Mouse (Mus musculus) intestine, postnatal 0 days (tissue): ENCODE data around the gene Olfr71. TPM values are rescaled to one million over a fixed set of nuclear protein-coding genes. Genes with fewer than 3 reads are reported as not detected.

ENCODE experiments used
- ATAC-seq: fragments of 200-750 bp; cut with Nextera tagmentation; 2 replicates; pipeline ENCODE4 v1.8.0; 2017; ENCODE audit warnings: mild to moderate bottlenecking, moderate TSS enrichment, moderate library complexity
- H3K27ac ChIP-seq: fragments of 300-500 bp; sonication (generic); 2 replicates; pipeline ENCODE4 v1.5.1; 2014; ENCODE audit warnings: mild to moderate bottlenecking, low read depth, low read length, moderate library complexity
- H3K27me3 ChIP-seq: fragments of 300-500 bp; sonication (generic); replicated peaks from 2 replicates; pipeline ENCODE4 v1.6.1; 2014; ENCODE audit warnings: low read length, mixed read lengths; ENCODE audit not compliant: control insufficient read depth, insufficient read depth
- H3K36me3 ChIP-seq: fragments of 300-500 bp; sonication (generic); 2 replicates; pipeline ENCODE4 v1.6.1; 2014; ENCODE audit warnings: mild to moderate bottlenecking, moderate library complexity; ENCODE audit not compliant: control insufficient read depth, insufficient read depth
- H3K4me1 ChIP-seq: fragments of 300-500 bp; sonication (generic); replicated peaks from 2 replicates; pipeline ENCODE4 v1.6.1; 2014; ENCODE audit warnings: antibody characterized with exemption, low read length, mixed read lengths; ENCODE audit not compliant: control insufficient read depth, insufficient read depth
- H3K4me2 ChIP-seq: fragments of 300-500 bp; sonication (generic); replicated peaks from 2 replicates; pipeline ENCODE4 v1.6.1; 2014; ENCODE audit warnings: low read depth, mild to moderate bottlenecking, moderate library complexity
- H3K4me3 ChIP-seq: fragments of 300-500 bp; sonication (generic); 2 replicates; pipeline ENCODE4 v1.5.1; 2014; ENCODE audit warnings: low read depth, low read length
- H3K9ac ChIP-seq: fragments of 300-500 bp; sonication (generic); 2 replicates; pipeline ENCODE4 v1.6.1; 2014; ENCODE audit warnings: mild to moderate bottlenecking, low read depth, low read length
- H3K9me3 ChIP-seq: fragments of 300-500 bp; sonication (generic); 2 replicates; pipeline ENCODE4 v1.6.1; 2016; ENCODE audit warnings: mixed run types; ENCODE audit not compliant: control insufficient read depth
- CTCF ChIP-seq: sonication (generic); IDR thresholded peaks from 2 replicates; pipeline ENCODE4 v1.5.1; 2016; ENCODE audit warnings: low read depth, mild to moderate bottlenecking, control low read depth, antibody characterized with exemption, moderate library complexity
- WGBS: fragments of 180-500 bp; shearing (Covaris S2); extraction: QIAGEN DNeasy Blood & Tissue Kit; methylation state at CpG from one replicate; pipeline ENCODE4 v1.1.7; 2014; 5-methylcytosine and 5-hydroxymethylcytosine counted together
- polyA plus RNA-seq: library from polyadenylated mRNA; unstranded; fragments of >200 nt; fragmentation: Nextera tagmentation; extraction: Ambion mirVana; gene quantifications from 2 replicates; pipeline ENCODE4 v1.2.1, GENCODE M21; 2015

Gene Olfr71
- polyA plus RNA-seq, 1 experiment from 2014 or later, result not detected

DNA sequence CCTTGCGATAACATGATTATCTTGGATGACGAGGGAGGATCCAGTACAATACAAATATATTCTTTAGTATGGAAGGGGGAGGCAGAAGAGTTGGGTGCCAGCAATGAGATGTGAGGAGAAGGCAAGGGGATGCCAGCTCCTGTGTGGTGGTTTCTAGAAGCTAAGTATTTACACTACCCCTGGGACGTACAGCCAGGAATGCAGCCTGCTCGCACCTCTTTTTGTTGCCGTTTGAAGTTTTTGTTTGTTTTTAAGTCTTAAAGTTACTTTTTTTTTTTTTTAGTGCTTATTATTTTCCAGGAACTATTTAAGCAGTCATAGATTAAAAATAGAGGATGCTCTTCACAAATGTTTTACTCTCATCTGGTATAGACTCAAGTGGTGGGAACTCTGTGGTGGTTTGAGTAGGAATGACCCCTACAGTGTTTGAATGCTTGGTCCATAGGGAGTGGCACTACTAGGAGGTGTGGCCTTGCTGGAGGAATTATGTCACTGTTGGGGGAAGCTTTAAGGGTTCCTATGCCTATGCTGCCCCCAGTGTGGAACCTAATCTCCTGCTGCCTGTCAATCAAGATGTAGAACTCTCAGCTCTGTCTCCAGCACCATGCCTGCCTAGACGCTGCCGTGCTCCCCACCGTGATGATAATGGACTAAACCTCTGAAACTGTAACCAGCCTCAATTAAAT lies 29.1 kb upstream of the Olfr71 start:
- Histone ChIP-seq H3K27me3 (no peaks in the 10 kb centered on the region), H3K4me2 (no peak overlapping the region), H3K4me3 (no peak overlapping the region), H3K36me3 (no peaks in the 10 kb centered on the region), H3K9ac (no peak overlapping the region), H3K9me3 (no peaks in the 10 kb centered on the region), H3K27ac (no peak overlapping the region), H3K4me1 (no peaks in the 10 kb centered on the region)
- WGBS, result 44% methylated on average over 8 of the region's 8 CpGs
- TF ChIP-seq CTCF, result no peak
- no peak for ATAC-seq

DNA sequence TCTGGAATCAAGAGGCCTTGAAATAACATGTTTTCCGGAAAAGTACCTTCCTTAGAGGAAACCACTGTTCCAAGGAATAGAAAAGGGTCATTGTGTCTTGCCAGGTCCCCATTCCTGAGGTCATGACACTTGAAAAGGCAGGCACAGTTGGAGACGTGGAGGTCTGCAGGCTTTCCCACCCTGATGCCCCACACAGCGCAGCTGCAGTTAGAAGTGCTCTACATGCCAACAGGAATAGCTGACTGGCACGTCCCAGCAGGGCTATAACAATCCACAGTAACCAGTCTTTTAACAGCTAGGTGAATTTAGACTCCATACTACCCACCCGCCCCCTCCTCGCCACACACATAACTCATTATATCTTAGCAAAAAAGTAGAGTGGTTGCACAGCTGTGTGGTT lies 27.1 kb upstream of the Olfr71 start:
- no peak for TF ChIP-seq CTCF
- H3K4me1 ChIP-seq, result no peaks in the 10 kb centered on the region
- H3K27ac ChIP-seq, result no peak overlapping the region
- H3K36me3 ChIP-seq, result no peaks in the 10 kb centered on the region
- 82% methylated on average over 6 of the region's 6 CpGs for WGBS
- no peak overlapping the region for H3K4me3 ChIP-seq
- H3K4me2 ChIP-seq, result no peak overlapping the region
- H3K27me3 ChIP-seq, result no peaks in the 10 kb centered on the region
- H3K9me3 ChIP-seq, result no peaks in the 10 kb centered on the region
- ATAC-seq, result no peak
- H3K9ac ChIP-seq, result no peak overlapping the region

DNA sequence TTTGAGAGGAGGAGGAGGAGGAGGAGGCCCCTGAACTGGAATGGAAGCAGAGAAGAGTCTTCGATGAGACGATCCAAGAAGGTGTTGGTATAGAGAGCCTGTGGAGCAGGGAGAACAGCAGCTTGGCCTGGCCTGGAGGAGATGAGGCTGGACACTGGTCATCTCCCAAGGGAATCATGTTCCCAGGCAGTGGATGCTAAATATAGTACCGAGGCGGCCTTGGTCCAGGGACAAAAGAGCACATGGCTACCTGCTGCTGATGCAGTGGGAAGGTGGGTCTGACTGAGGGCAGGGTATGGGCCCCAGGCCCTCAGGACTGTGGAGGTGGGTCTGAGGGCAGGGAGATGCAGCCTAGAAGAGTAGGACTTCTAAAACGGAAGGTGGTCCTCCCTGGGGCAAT lies 23.1 kb upstream of the Olfr71 start:
- 83% methylated on average over 5 of the region's 5 CpGs for WGBS
- Histone ChIP-seq H3K9me3 (no peaks in the 10 kb centered on the region), H3K4me2 (no peak overlapping the region), H3K9ac (no peak overlapping the region), H3K27ac (no peak overlapping the region), H3K36me3 (no peaks in the 10 kb centered on the region), H3K4me1 (peaks cover 5% of the 10 kb centered on the region; the same call in 1 of the 2 replicates), H3K27me3 (no peaks in the 10 kb centered on the region), H3K4me3 (no peak overlapping the region)
- no peak for ATAC-seq
- no peak for TF ChIP-seq CTCF

DNA sequence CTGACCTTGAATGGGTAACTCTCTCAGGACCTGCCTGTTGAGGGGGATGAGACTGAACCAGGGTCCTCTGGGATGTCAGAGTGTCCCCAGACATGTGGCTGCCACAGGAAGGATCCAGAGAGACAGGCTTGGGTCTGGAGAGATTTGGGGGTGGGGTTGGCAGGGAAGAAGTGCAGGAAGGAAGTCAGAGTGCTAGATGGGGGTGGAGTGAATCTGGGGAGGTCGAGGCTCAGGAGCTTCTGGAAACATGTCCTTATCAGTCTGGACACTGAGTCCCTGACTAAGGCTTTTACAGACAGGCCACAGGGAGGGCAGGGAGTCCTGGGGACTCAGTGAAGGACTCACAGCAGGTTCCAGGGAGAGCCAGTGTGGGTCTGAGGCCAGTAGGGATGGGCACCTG lies 22.1 kb upstream of the Olfr71 start:
- no peaks in the 10 kb centered on the region for H3K27me3 ChIP-seq
- H3K9ac ChIP-seq, result no peak overlapping the region
- H3K36me3 ChIP-seq, result no peaks in the 10 kb centered on the region
- no peak overlapping the region for H3K27ac ChIP-seq
- no peak for TF ChIP-seq CTCF
- ATAC-seq, result no peak
- WGBS, result 21% methylated on average over 1 of the region's 1 CpGs
- no peak overlapping the region for H3K4me2 ChIP-seq
- H3K9me3 ChIP-seq, result no peaks in the 10 kb centered on the region
- H3K4me1 ChIP-seq, result peaks cover 5% of the 10 kb centered on the region; the same call in 1 of the 2 replicates
- no peak overlapping the region for H3K4me3 ChIP-seq

DNA sequence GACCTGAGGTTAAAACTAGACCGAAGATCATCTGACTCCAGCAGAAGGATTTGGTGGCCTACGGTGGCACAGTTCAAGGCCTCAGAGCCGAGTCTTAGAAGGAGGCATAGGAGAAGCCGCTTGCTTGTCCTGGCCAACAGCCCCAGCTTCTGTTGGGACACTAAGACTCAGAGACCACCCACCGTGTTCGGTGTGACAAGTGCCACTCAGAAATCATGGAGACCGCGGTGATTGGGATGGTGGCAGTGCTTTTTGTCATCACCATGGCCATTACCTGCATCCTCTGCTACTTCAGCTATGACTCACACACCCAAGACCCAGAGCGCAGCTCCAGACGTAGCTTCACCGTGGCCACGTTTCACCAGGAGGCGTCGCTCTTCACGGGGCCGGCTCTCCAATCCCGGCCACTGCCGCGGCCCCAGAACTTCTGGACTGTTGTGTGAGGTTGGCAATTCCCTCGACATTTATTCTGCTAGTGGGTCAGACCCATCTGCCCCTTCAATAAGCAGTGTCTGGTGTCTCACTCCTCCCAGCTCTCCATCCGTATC lies 20.8 kb upstream of the Olfr71 start:
- Histone ChIP-seq H3K9me3 (no peaks in the 10 kb centered on the region), H3K27ac (no peak overlapping the region), H3K36me3 (no peaks in the 10 kb centered on the region), H3K27me3 (no peaks in the 10 kb centered on the region), H3K4me2 (no peak overlapping the region), H3K4me1 (peaks cover 9% of the 10 kb centered on the region; the same call in 1 of the 2 replicates), H3K4me3 (no peak overlapping the region), H3K9ac (no peak overlapping the region)
- TF ChIP-seq CTCF, result peak; percentile 36
- WGBS, result 64% methylated on average over 21 of the region's 21 CpGs
- no peak for ATAC-seq

DNA sequence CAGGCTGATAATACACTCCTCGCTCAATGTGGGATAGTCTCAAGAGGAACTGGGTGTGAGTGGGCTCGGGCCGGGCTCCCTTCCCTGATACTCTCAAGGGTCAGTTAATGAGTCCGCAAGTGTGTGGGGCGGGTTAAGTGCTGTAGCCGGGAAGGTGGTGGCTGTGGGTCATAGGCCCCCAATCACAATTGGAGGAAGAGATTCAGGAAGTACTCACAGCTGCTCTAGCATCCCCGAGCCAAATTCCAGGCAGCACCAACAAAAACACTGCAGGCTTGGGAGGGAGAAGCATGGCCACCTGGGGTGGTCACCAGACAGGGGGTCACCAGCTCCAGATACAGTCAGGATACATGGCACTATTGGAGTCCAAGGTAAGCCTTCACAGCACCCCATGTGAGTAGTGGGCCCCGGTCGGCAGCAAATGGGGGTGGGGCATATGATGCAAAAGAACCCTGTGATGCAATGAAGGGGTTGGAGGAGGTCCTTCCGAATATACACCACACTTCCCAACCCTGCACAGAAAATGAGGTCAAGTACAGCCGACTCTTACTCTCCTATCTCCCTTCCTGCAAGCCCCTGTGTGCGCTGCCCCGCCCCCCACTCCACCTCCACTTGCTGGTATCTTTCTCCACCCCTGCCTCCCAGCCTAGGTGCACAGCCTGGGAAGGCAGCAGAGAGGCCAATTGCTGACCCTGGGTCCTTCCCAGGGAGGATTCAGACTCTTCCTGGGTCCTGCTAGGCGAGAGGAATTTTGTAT lies 19.9 kb upstream of the Olfr71 start, which contains the start of gene Spaar:
Gene Spaar (plus strand): TSS at position 241 of the 757 bp plus-strand sequence.
- no peaks in the 10 kb centered on the region for H3K36me3 ChIP-seq
- 0 out of 2 replicates have a peak, but pooled peaks have one; percentile 9 for ATAC-seq
- 39% methylated on average over 14 of the region's 14 CpGs for WGBS
- H3K9me3 ChIP-seq, result no peaks in the 10 kb centered on the region
- H3K27ac ChIP-seq, result peak within 1 kb of the TSS; percentile 75
- H3K9ac ChIP-seq, result no peak within 1 kb of the TSS
- peaks cover 9% of the 10 kb centered on the region; the same call in 1 of the 2 replicates for H3K4me1 ChIP-seq
- TF ChIP-seq CTCF, result no peak
- no peak within 1 kb of the TSS for H3K4me2 ChIP-seq
- no peak within 1 kb of the TSS for H3K4me3 ChIP-seq
- H3K27me3 ChIP-seq, result no peaks in the 10 kb centered on the region
